Mouse (Mus musculus) MEL (cell line): ENCODE measurements around the gene Fgd3. TPM values are rescaled to one million over a fixed set of nuclear protein-coding genes. Genes with fewer than 3 reads are reported as not detected.

Experiments
- DNase-seq: peaks from one replicate; pipeline ENCODE4 v3.0.0; 2011; ENCODE audit warnings: low read depth, low spot score
- H3K27ac ChIP-seq: 2 replicates; pipeline ENCODE4 v1.5.1; 2012; ENCODE audit warnings: low read depth, mild to moderate bottlenecking, control low read depth, low read length, moderate library complexity; ENCODE audit not compliant: control insufficient read depth
- H3K27me3 ChIP-seq, 2 experiments: fragments of 150-350 bp in 1 of 2; sonication (generic) in 1 of 2; 2 replicates each; pipeline ENCODE4 v1.6.1; 2012; ENCODE audit warnings: low read length in 2 of 2, mild to moderate bottlenecking in 2 of 2, improper control_type of control experiment in 1 of 2, moderate library complexity in 1 of 2; ENCODE audit not compliant: insufficient read depth in 2 of 2, control insufficient read depth in 1 of 2
- H3K36me3 ChIP-seq, 2 experiments: 2 replicates each; pipeline ENCODE4 v1.6.1; 2012 to 2014; ENCODE audit warnings: low read length in 2 of 2, improper control_type of control experiment in 1 of 2, inconsistent platforms in 1 of 2, mild to moderate bottlenecking in 1 of 2; ENCODE audit not compliant: insufficient read depth in 2 of 2, control insufficient read depth in 1 of 2
- H3K4me1 ChIP-seq, 2 experiments: fragments of 150-350 bp in 1 of 2; sonication (generic) in 1 of 2; 2 replicates each; pipeline ENCODE4 v1.6.1; 2012; ENCODE audit warnings: low read length in 2 of 2, improper control_type of control experiment in 1 of 2, mild to moderate bottlenecking in 1 of 2; ENCODE audit not compliant: insufficient read depth in 2 of 2, control insufficient read depth in 1 of 2
- H3K4me3 ChIP-seq, 2 experiments: fragments of 150-350 bp in 1 of 2; sonication (generic) in 1 of 2; 2 replicates each; pipeline ENCODE4 v1.5.1; 2012; ENCODE audit warnings: low read depth in 2 of 2, low read length in 2 of 2, mild to moderate bottlenecking in 2 of 2, moderate library complexity in 2 of 2, control low read depth in 1 of 2, improper control_type of control experiment in 1 of 2; ENCODE audit not compliant: control insufficient read depth in 1 of 2, insufficient read depth in 1 of 2
- H3K79me2 ChIP-seq: 2 replicates; pipeline ENCODE4 v1.6.1; 2012; ENCODE audit warnings: mild to moderate bottlenecking, low read length, moderate library complexity; ENCODE audit not compliant: control insufficient read depth, poor library complexity, insufficient read depth
- H3K9ac ChIP-seq: 2 replicates; pipeline ENCODE4 v1.6.1; 2012; ENCODE audit warnings: low read depth, mild to moderate bottlenecking, control low read depth, low read length, moderate library complexity; ENCODE audit not compliant: control insufficient read depth, poor library complexity, severe bottlenecking
- H3K9me3 ChIP-seq: fragments of 150-350 bp; sonication (generic); replicated peaks from 2 replicates; pipeline ENCODE4 v1.6.1; 2012; ENCODE audit warnings: mild to moderate bottlenecking, low read length, improper control_type of control experiment, moderate library complexity; ENCODE audit not compliant: insufficient read depth
- CHD1 ChIP-seq: IDR thresholded peaks from 2 replicates; pipeline ENCODE4 v1.6.1; 2012; ENCODE audit warnings: low read depth, mild to moderate bottlenecking, inconsistent platforms, low read length, improper control_type of control experiment
- CHD2 ChIP-seq: IDR thresholded peaks from 2 replicates; pipeline ENCODE4 v1.6.1; 2011; ENCODE audit warnings: low read length, improper control_type of control experiment
- CTCF ChIP-seq, 3 experiments: IDR thresholded peaks in 2 of 3; conservative IDR thresholded peaks in 1 of 3; 2 replicates each; pipeline ENCODE4 v1.5.1; 2011 to 2012; ENCODE audit warnings: low read length in 3 of 3, low read depth in 2 of 3, mild to moderate bottlenecking in 2 of 3, improper control_type of control experiment in 1 of 3, inconsistent platforms in 1 of 3, mixed read lengths in 1 of 3, moderate library complexity in 1 of 3; ENCODE audit not compliant: control insufficient read depth in 1 of 3, insufficient read depth in 1 of 3, poor library complexity in 1 of 3, severe bottlenecking in 1 of 3
- E2F4 ChIP-seq: IDR thresholded peaks from 2 replicates; pipeline ENCODE4 v1.6.1; 2011; ENCODE audit warnings: low read depth, low read length, improper control_type of control experiment, borderline replicate concordance
- ELF1 ChIP-seq: IDR thresholded peaks from 2 replicates; pipeline ENCODE4 v1.6.1; 2014; ENCODE audit warnings: low read depth, mild to moderate bottlenecking, inconsistent platforms, low read length, improper control_type of control experiment, moderate library complexity
- EP300 ChIP-seq, 2 experiments: IDR thresholded peaks; 2 replicates each; pipeline ENCODE4 v1.6.1; 2011; ENCODE audit warnings: improper control_type of control experiment in 2 of 2, low read length in 2 of 2, low read depth in 1 of 2, mild to moderate bottlenecking in 1 of 2
- ETS1 ChIP-seq: IDR thresholded peaks from 2 replicates; pipeline ENCODE4 v1.6.1; 2012; ENCODE audit warnings: low read depth, mild to moderate bottlenecking, inconsistent platforms, low read length, improper control_type of control experiment, moderate library complexity
- GABPA ChIP-seq: IDR thresholded peaks from 2 replicates; pipeline ENCODE4 v1.6.1; 2012; ENCODE audit warnings: low read depth, mild to moderate bottlenecking, inconsistent platforms, low read length, improper control_type of control experiment, moderate library complexity
- HCFC1 ChIP-seq: IDR thresholded peaks from 2 replicates; pipeline ENCODE4 v1.6.1; 2012; ENCODE audit warnings: low read depth, mild to moderate bottlenecking, inconsistent platforms, low read length, improper control_type of control experiment, moderate library complexity
- JUND ChIP-seq: IDR thresholded peaks from 2 replicates; pipeline ENCODE4 v1.6.1; 2011; ENCODE audit warnings: low read depth, mild to moderate bottlenecking, improper control_type of control experiment, low read length
- KAT2A ChIP-seq: conservative IDR thresholded peaks from 2 replicates; pipeline ENCODE4 v1.6.1; 2012; ENCODE audit warnings: low read depth, low read length, improper control_type of control experiment, inconsistent platforms
- MAFK ChIP-seq: IDR thresholded peaks from 2 replicates; pipeline ENCODE4 v1.6.1; 2011; ENCODE audit warnings: low read depth, mild to moderate bottlenecking, low read length, improper control_type of control experiment, borderline replicate concordance
- MAX ChIP-seq: IDR thresholded peaks from 2 replicates; pipeline ENCODE4 v1.6.1; 2011; ENCODE audit warnings: low read length, improper control_type of control experiment
- MAZ ChIP-seq: IDR thresholded peaks from 2 replicates; pipeline ENCODE4 v1.6.1; 2012; ENCODE audit warnings: low read depth, mild to moderate bottlenecking, inconsistent platforms, low read length, improper control_type of control experiment
- MEF2A ChIP-seq: IDR thresholded peaks from 2 replicates; pipeline ENCODE4 v1.6.1; 2014; ENCODE audit warnings: low read depth, mild to moderate bottlenecking, inconsistent platforms, low read length, improper control_type of control experiment; ENCODE audit not compliant: poor library complexity, insufficient replicate concordance, severe bottlenecking; ENCODE audit errors: extremely low read depth
- MXI1 ChIP-seq: IDR thresholded peaks from 2 replicates; pipeline ENCODE4 v1.6.1; 2011; ENCODE audit warnings: mild to moderate bottlenecking, low read depth, low read length, improper control_type of control experiment
- MYB ChIP-seq: IDR thresholded peaks from 2 replicates; pipeline ENCODE4 v1.6.1; 2011; ENCODE audit warnings: mild to moderate bottlenecking, low read depth, low read length, improper control_type of control experiment
- MYC ChIP-seq: IDR thresholded peaks from 2 replicates; pipeline ENCODE4 v1.6.1; 2011; ENCODE audit warnings: low read depth, mild to moderate bottlenecking, low read length, improper control_type of control experiment, moderate library complexity
- NELFE ChIP-seq: IDR thresholded peaks from 2 replicates; pipeline ENCODE4 v1.6.1; 2011; ENCODE audit warnings: low read depth, low read length, improper control_type of control experiment
- NRF1 ChIP-seq: IDR thresholded peaks from 2 replicates; pipeline ENCODE4 v1.6.1; 2014; ENCODE audit warnings: low read depth, mild to moderate bottlenecking, inconsistent platforms, low read length, improper control_type of control experiment, moderate library complexity; ENCODE audit not compliant: poor library complexity, insufficient read depth, severe bottlenecking
- POLR2A ChIP-seq, 2 experiments: IDR thresholded peaks; 2 replicates each; pipeline ENCODE4 v1.6.1; 2011 to 2012; ENCODE audit warnings: low read length in 2 of 2, mild to moderate bottlenecking in 2 of 2, control low read depth in 1 of 2, improper control_type of control experiment in 1 of 2, low read depth in 1 of 2, moderate library complexity in 1 of 2; ENCODE audit not compliant: control insufficient read depth in 1 of 2, insufficient read depth in 1 of 2, poor library complexity in 1 of 2
- POLR2AphosphoS2 ChIP-seq: IDR thresholded peaks from 2 replicates; pipeline ENCODE4 v1.6.1; 2011; ENCODE audit warnings: low read length, improper control_type of control experiment
- POLR2AphosphoS5 ChIP-seq: IDR thresholded peaks from 2 replicates; pipeline ENCODE4 v1.6.1; 2012; ENCODE audit warnings: low read depth, borderline replicate concordance, mild to moderate bottlenecking, inconsistent platforms, low read length, moderate library complexity, mixed read lengths
- RAD21 ChIP-seq: IDR thresholded peaks from 2 replicates; pipeline ENCODE4 v1.6.1; 2011; ENCODE audit warnings: mild to moderate bottlenecking, low read depth, low read length, improper control_type of control experiment
- RCOR1 ChIP-seq: IDR thresholded peaks from 2 replicates; pipeline ENCODE4 v1.6.1; 2012; ENCODE audit warnings: low read depth, mild to moderate bottlenecking, inconsistent platforms, low read length, improper control_type of control experiment
- SIN3A ChIP-seq: IDR thresholded peaks from 2 replicates; pipeline ENCODE4 v1.6.1; 2012; ENCODE audit warnings: low read length, improper control_type of control experiment, inconsistent platforms
- SMC3 ChIP-seq: IDR thresholded peaks from 2 replicates; pipeline ENCODE4 v1.6.1; 2011; ENCODE audit warnings: low read depth, low read length, improper control_type of control experiment
- TAL1 ChIP-seq: IDR thresholded peaks from 2 replicates; pipeline ENCODE4 v1.6.1; 2012; ENCODE audit warnings: mild to moderate bottlenecking, inconsistent platforms, low read length, moderate library complexity, mixed read lengths
- TBP ChIP-seq: IDR thresholded peaks from 2 replicates; pipeline ENCODE4 v1.8.0; 2011; ENCODE audit warnings: low read depth, low read length, improper control_type of control experiment
- TCF12 ChIP-seq: IDR thresholded peaks from 2 replicates; pipeline ENCODE4 v1.6.1; 2014; ENCODE audit warnings: low read depth, mild to moderate bottlenecking, inconsistent platforms, low read length, improper control_type of control experiment, moderate library complexity
- UBTF ChIP-seq: IDR thresholded peaks from 2 replicates; pipeline ENCODE4 v1.6.1; 2012; ENCODE audit warnings: low read depth, mild to moderate bottlenecking, inconsistent platforms, low read length, improper control_type of control experiment, moderate library complexity, borderline replicate concordance; ENCODE audit not compliant: insufficient read depth
- USF1 ChIP-seq: IDR thresholded peaks from 2 replicates; pipeline ENCODE4 v1.6.1; 2014; ENCODE audit warnings: low read depth, mild to moderate bottlenecking, inconsistent platforms, low read length, improper control_type of control experiment, moderate library complexity
- USF2 ChIP-seq, 2 experiments: IDR thresholded peaks; 2 replicates each; pipeline ENCODE4 v1.6.1; 2011 to 2012; ENCODE audit warnings: improper control_type of control experiment in 2 of 2, low read length in 2 of 2, borderline replicate concordance in 1 of 2, inconsistent platforms in 1 of 2, low read depth in 1 of 2, mild to moderate bottlenecking in 1 of 2; ENCODE audit not compliant: insufficient read depth in 1 of 2
- ZC3H11A ChIP-seq: IDR thresholded peaks from 2 replicates; pipeline ENCODE4 v1.6.1; 2012; ENCODE audit warnings: low read depth, mild to moderate bottlenecking, inconsistent platforms, low read length, improper control_type of control experiment
- ZKSCAN1 ChIP-seq: IDR thresholded peaks from 2 replicates; pipeline ENCODE4 v1.6.1; 2012; ENCODE audit warnings: low read depth, mild to moderate bottlenecking, inconsistent platforms, low read length, improper control_type of control experiment, moderate library complexity
- polyA plus RNA-seq, 2 experiments: library from polyadenylated mRNA; stranded (reverse) in 1 of 2; unstranded in 1 of 2; fragments of >175 nt in 1 of 2; fragments of >200 nt in 1 of 2; gene quantifications; 2 replicates each; pipeline versions ENCODE4 v1.2.1 to v1.2.4; 2012; ENCODE audit warnings: low replicate concordance in 2 of 2, low read depth in 1 of 2; ENCODE audit not compliant: insufficient read length in 2 of 2, insufficient read depth in 1 of 2, missing spikeins in 1 of 2
- total RNA-seq: library from RNA; depleted of rRNA; stranded (reverse); fragments of 300-350 nt; gene quantifications from 2 replicates; pipeline ENCODE4 v1.2.3, GENCODE M21; 2012

Fgd3 gene
- total and polyA plus RNA-seq, 3 experiments: 5.0 to 6.9 TPM; not detected in 1

DNA sequence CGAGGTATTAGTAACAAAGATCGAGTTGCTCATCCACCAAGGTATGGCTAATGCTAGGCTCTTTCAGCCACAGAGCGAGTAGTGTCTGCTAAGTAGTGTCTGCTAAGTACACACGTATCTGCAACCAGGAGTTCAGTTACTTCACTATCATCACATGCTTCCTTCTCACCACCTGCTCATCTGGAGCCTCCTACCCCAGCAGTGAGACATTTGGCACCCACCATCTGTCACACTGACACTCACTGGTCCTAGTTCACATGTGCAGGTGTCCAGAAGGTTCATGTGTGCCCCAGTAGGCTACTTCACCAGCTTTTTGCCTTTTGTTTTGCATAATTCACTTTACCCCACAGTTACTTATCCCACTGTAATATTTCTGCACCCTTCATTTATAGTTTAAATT is 29.2 kb upstream of the Fgd3 start (continued):
- peak; percentile 51; the same call in 1 of the 2 replicates for TF ChIP-seq ETS1
- no peak for TF ChIP-seq RAD21
- no peak for TF ChIP-seq MYB
- TF ChIP-seq POLR2AphosphoS2: no peak
- no peak for TF ChIP-seq ZC3H11A
- TF ChIP-seq KAT2A: no peak
- TF ChIP-seq, all 39 proteins: peak for 5

GRCm38 (mm10) chr13:49348522-49348921 is 28.4 kb upstream of the Fgd3 start:
- no peak overlapping the region for H3K9ac ChIP-seq
- TF ChIP-seq MYC: no peak
- no peak for TF ChIP-seq JUND
- no peak for TF ChIP-seq MXI1
- TF ChIP-seq RCOR1: peak; percentile 69
- no peak for TF ChIP-seq GABPA
- TF ChIP-seq ETS1: peak; percentile 59
- no peak for TF ChIP-seq POLR2AphosphoS5
- peak; percentile 72 for TF ChIP-seq TAL1
- TF ChIP-seq ZKSCAN1: no peak
- no peak for TF ChIP-seq ZC3H11A
- no peak for TF ChIP-seq POLR2A (IDR thresholded peaks at IDR 0.05; ENCODE audit: control insufficient read depth in 1 of 2, insufficient read depth in 1 of 2, low read depth in 1 of 2, low read length in 2 of 2, poor library complexity in 1 of 2)
- no peak for TF ChIP-seq E2F4
- peak; percentile 38; the same call in 1 of the 2 replicates for TF ChIP-seq TBP
- TF ChIP-seq MYB: no peak
- no peak for TF ChIP-seq USF1
- no peak for TF ChIP-seq KAT2A
- TF ChIP-seq CTCF (IDR thresholded peaks at IDR 0.05 in 2 of 3, conservative IDR thresholded peaks at IDR 0.05 in 1 of 3; ENCODE audit: control insufficient read depth in 1 of 3, insufficient read depth in 1 of 3, low read depth in 2 of 3, low read length in 3 of 3, poor library complexity in 1 of 3, severe bottlenecking in 1 of 3): no peak
- TF ChIP-seq EP300 (IDR thresholded peaks at IDR 0.05; ENCODE audit: low read depth in 1 of 2, low read length in 2 of 2): peak; percentile 76 to 86
- TF ChIP-seq HCFC1: no peak
- no peak for TF ChIP-seq CHD2
- TF ChIP-seq CHD1: no peak
- no peak for TF ChIP-seq ELF1
- TF ChIP-seq NELFE: no peak
- TF ChIP-seq SMC3: no peak
- no peak for TF ChIP-seq MAX
- TF ChIP-seq TCF12: peak; percentile 80
- no peak for TF ChIP-seq MAFK
- no peak for TF ChIP-seq NRF1
- no peak for TF ChIP-seq MAZ
- TF ChIP-seq MEF2A: no peak
- no peak for TF ChIP-seq USF2 (IDR thresholded peaks at IDR 0.05; ENCODE audit: borderline replicate concordance in 1 of 2, insufficient read depth in 1 of 2, low read depth in 1 of 2, low read length in 2 of 2)
- no peak for TF ChIP-seq RAD21
- peak; percentile 72 for TF ChIP-seq SIN3A
- 0 out of 2 replicates have a peak, but pooled peaks have one; percentile 62 for TF ChIP-seq UBTF
- no peak for TF ChIP-seq POLR2AphosphoS2

More at GRCm38 (mm10) chr13:49348522-49348921, 28.4 kb upstream of the Fgd3 start:
- H3K27me3 ChIP-seq: no peaks in the 10 kb centered on the region
- no peak overlapping the region for H3K4me3 ChIP-seq
- H3K9me3 ChIP-seq: no peaks in the 10 kb centered on the region
- peaks cover 53% of the 10 kb centered on the region for H3K79me2 ChIP-seq
- H3K36me3 ChIP-seq: peaks cover 0 to 21% of the 10 kb centered on the region in 2 experiments; a peak in 2 of 4 replicates
- H3K27ac ChIP-seq: peak overlapping the region; percentile 36
- peaks cover 23 to 34% of the 10 kb centered on the region in 2 experiments for H3K4me1 ChIP-seq
- peak; percentile 83 for DNase-seq
